Mouse (Mus musculus): ENCODE measurements at regions not wholly inside any gene's neighbourhood (a gene's known extent, or its start where the extent isn't known, plus 50 kb on each side); places are given as distances from the start of the nearest gene placed in this dataset.

DNA sequence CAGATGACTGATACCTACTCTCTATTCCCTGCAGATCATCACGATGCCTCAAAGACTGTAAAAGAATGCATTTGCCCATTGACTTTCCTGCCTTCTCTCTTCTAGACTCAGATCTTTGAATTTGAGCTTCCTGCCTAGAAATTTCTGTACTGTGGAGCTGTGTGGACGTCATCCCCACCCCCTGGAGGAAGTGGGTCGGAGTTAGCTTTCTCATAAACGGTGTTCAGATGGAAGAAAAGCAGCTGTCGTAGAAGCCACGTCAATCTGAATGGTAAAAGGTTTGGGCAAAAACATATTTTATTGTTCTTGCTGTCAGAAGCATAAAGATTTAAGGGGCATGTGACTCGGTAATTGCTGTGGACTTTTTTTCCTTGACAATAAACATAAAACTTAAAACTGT lies 154.6 kb upstream of the Mvb12b start:
- DNase-seq (ENCODE audit: low spot score) = no peak

- no peak for DNase-seq (ENCODE audit: low spot score)
Measured at GRCm38 (mm10) chr2:34038982-34039381, 151.2 kb upstream of the Mvb12b start.

DNA sequence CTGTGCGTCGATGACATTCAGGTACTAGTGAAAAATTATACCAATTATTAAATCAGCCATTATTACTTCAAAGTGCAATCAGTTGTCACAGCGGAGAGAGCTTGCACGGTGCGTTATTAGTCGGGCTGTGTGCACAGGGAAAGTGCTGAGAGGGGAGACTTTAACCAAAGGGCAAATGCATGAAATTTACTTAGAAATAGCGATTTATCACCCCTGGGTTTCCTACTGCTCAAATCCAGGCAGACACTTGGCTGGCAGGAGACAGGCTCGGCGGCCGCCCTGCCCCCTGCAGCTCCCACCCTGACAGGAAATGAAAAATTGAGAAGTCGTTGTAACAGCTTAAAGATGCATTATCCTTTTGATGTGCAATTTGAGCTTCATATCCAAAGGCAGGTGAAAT lies 145.5 kb upstream of the Mvb12b start:
- DNase-seq (ENCODE audit: low spot score) = no peak

GRCm38 (mm10) chr2:34031421-34031820 lies 143.7 kb upstream of the Mvb12b start:
- DNase-seq (ENCODE audit: low spot score) = no peak

DNA sequence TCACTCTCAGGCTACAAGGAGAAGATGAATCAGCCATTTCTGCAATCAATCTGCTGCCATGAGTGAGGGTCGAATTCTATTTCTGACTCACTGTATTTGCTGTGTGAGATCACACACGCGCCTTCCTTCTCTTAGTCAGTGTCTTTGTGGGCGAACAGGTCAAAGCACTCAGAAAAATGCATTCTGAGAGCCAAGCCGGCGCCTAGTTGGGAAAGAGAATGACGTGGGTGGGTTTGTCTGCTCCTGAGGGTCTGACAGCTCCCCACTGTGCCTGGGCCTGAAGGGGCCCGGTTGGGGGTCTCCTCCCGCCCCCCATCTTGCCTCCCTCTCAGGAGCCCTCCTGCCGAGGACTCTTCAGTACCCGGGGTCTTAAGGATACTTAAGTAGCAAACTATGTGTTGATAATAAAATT lies 143.3 kb upstream of the Mvb12b start:
- DNase-seq (ENCODE audit: low spot score) = no peak

GRCm38 (mm10) chr2:34027445-34027844 lies 139.7 kb upstream of the Mvb12b start:
- DNase-seq (ENCODE audit: low spot score) = no peak

- no peak for DNase-seq (ENCODE audit: low spot score)
Measured at GRCm38 (mm10) chr2:34026566-34027360, 139.0 kb upstream of the Mvb12b start.

GRCm38 (mm10) chr2:34025715-34026360 lies 138.1 kb upstream of the Mvb12b start:
- DNase-seq (ENCODE audit: low spot score) = no peak

GRCm38 (mm10) chr2:34017142-34017453 lies 129.4 kb upstream of the Mvb12b start:
- no peak for DNase-seq (ENCODE audit: low spot score)

DNA sequence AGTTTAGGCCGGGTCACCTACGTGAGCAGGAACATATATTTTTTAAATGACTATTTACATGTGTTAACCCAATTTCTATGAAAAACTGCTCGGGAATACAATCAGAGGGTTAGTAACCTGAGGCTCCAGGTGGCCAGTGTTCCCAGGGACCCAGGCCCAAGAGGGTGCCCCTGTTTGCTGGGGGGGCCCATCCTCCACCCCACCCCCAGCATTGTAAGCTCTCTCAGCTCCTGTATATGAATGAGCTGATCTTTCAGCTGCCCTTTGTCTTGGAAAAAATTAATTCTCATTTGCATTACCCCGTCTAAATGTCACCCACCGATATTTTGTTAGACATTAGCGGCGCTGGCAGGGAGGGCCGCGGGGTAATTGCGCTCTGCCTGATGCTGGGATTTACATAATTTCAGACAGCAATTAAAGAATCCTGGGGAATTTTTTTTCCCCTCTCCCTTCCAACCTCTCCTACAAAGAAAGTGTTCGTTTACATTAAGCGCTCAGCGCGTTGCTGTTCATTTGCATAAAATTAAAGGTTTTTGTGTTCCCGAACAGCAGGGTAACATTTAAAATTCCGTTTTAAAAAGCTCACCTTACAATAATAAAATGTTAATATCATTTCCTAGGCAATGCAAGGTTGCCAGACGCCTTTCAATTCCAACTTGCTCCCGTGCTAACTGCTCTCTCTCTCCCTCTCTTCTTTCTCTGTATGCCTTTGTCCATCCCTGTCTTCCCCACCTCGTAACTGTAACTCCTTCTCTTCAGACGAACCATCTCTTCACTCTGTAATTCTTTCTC lies 128.8 kb upstream of the Mvb12b start:
- DNase-seq (ENCODE audit: low spot score) = no peak

GRCm38 (mm10) chr2:34015640-34015995 lies 127.9 kb upstream of the Mvb12b start:
- no peak for DNase-seq (ENCODE audit: low spot score)

DNA sequence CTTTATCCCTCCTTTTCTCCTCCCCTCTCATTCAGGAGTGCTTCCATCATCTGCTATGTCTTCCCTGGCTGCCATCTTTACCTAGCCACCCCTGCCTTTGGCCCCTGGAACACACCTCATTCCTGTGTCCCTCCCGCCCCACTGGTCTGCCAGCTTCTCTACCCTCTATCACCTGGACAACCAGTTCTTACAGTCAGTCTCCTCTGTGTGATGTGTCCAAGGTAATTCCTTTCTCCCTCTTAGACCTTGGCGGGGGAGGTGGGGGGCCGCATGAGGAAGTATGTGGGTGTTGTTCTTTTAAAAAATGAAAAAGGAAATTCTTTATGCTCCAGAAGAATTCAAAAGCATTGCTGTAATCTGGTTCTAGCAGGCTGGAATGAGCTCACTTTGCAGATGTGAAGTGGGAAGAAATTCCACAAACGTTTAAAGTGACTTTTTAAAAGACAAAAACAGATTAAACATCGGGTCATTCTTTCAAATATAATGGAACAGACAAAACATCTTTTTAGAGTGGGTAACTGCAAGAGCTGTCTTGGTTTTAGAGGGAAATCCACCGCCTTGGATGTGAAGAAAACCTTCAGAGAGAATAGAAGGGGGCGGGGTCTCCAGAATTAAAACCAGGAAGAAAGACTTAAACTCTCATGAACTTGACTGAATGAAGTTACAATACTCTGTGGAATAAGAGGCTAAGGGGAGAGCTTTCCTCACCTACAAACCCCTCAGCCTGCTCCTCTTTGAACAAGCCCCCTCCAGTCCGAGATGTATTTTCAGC lies 127.3 kb upstream of the Mvb12b start:
- no peak for DNase-seq (ENCODE audit: low spot score)

- no peak for DNase-seq (ENCODE audit: low spot score)
Measured at GRCm38 (mm10) chr2:34010166-34010565, 122.4 kb upstream of the Mvb12b start.

GRCm38 (mm10) chr2:34007916-34008315 lies 120.2 kb upstream of the Mvb12b start:
- DNase-seq (ENCODE audit: low spot score) = no peak

DNA sequence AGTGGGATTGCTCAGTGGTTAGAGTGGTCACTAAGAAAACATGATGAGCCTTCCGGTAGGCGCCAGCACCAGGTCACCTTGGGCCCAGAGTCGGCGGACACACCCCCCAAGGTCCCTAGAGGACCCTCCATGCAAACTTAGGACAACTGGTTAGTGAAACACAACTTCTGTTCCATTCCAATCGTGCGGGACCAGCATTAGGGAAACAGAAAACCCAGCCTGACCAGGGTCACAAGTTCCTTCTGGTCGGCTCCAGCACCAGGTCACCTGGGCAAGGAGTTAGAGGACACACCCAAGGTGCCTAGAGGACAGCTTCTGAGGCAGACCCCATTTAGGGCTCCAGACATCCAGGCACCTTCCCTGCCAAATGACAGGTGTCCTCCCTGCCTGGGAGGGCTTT lies 109.4 kb upstream of the Mvb12b start:
- no peak for DNase-seq (ENCODE audit: low spot score)

- no peak for DNase-seq (ENCODE audit: low spot score)
Measured at GRCm38 (mm10) chr2:33996331-33996730, 108.6 kb upstream of the Mvb12b start.

DNA sequence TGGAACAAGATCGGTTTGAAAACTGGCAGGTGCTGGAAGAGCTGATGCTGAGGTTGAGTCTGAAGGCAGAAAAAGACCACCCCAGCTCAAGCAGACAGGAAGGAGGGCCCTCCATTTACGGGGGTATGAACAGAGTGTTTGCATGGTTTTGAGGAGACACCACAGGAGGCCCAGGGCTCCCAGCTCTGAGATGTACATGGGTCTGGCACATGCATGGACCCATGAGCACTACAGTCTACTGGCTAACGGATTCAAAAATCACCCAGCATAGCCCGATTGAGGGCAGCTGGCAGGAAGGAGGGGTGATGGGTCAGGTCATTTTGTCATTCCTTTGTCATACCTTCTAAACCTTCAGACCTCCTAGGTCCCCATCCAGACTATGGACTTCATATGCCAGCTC lies 103.6 kb upstream of the Mvb12b start:
- no peak for DNase-seq (ENCODE audit: low spot score)

DNA sequence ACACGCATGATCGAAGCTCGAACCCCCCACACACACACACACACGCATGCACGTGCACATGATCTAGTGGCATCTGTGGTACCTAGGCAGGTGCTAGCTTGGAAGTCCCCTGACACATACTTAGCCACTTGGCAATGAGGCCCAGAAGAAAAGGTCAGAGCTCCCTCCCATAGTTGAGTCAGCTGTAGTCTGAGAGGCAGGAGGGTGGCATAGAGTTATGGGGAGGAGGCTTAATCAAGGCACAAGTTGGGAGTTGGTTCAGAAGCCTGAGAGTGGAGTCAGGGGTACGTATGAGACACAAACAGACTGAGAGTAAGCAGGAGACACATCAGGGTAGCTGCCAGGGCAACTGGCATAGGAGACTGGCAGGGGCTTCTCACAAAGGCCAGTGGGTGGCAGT lies 103.0 kb upstream of the Mvb12b start:
- no peak for DNase-seq (ENCODE audit: low spot score)

- DNase-seq (ENCODE audit: low spot score) = no peak
Measured at GRCm38 (mm10) chr2:33989555-33990370, 102.0 kb upstream of the Mvb12b start.

DNA sequence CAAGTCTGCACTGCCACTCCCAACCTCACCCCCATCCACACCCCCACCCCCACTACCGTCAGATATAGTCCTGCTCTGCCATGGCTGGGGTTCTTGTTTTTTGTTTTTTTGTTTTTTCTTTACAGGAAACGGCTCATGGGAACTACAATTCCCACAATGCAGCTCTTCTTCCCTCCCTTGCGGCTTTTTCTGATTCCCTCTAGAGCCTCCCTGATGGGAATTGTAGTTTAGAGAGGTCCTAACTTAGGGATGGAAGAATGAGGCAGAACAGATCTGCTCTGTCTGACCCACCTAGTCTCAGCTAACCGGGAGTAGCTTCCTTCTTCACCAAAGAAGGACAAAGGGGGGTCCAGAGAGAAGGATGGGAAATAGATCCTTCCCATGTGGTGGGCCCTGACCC lies 98.7 kb upstream of the Mvb12b start:
- DNase-seq (ENCODE audit: low spot score) = no peak

GRCm38 (mm10) chr2:33985316-33985715 lies 97.6 kb upstream of the Mvb12b start:
- DNase-seq (ENCODE audit: low spot score) = no peak

All from ovary, adult 18-20 months (tissue).